Mouse (Mus musculus): Measurements from ENCODE around the gene Cd200.

Cd200 gene

DNA sequence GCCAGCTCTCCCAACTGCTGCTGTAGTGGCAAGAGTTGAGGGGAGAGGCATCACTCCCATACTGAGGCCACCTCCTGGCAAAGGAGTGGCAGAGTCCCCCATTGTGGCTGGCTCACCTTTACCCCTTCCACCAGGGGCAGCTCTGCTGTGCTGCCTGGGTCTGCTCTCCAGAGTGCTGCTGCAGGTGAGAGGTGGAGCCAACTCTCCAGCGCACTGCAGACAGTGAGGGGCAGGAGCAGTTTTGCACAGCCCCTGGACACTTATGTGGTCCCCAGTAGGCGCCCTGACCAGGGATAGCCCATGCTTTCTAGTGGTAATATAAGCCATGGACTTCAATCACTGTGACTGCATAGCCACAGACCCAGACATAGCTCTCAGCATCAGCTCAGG lies 74.5 kb downstream of the Cd200 start:
- no peak for DNase-seq (ENCODE audit: low spot score)

DNA sequence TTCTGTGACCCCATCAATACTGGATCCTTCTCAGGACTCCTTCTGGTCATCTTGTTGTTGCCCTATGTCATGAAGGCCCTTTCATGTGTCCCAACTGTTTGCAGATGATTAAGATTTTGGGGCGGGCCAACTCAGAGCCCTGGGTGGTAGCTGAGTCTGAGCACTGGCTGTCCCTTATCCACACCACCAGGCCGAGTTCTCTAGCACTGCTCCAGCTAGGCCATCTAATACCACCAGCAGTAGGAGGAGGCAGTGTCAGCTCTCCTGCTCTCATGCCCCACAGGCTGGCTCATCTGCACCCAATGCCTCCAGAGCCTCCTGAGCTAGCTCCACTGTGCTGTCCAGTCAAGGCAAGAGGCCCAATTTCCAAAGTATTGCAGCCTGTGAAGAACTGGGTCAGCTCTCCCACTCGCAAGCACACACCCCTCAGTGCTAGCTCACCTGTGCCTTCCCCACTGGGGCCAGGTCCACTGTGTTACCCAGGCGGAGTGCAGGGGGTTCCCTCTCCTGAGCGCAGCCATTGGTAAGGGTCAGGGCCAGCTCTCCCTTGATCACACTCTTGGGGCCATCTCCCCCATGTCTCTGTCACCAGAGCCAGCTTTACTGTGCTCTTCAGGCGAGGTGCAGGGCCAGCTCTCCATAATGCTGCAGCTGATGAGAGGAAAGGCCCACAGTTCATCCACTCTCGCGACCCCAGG lies 75.0 kb downstream of the Cd200 start:
- DNase-seq (ENCODE audit: low spot score): no peak

DNA sequence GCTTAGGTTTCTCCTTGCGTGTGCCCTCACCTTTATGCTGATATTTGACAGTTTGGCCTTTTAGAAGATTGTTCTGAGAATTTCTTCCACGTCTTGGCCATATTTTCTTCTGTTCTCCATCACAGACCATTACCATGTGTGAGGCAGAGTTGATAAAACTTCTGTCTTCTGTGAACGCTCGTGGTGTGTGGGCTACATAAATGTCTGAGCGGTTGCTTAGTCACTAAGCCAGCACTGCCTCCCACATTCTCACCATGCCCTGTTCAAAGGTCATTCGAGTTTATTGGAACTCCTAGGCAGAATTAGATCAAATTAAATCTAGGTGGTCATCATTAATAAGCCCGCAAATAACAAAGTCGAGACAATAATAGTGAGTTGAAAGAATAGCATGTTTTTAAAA lies 76.3 kb downstream of the Cd200 start:
- DNase-seq (ENCODE audit: low spot score): no peak
